Mouse (Mus musculus) erythroblast, embryonic 14.5 days (primary cell): ENCODE results near the gene Abca1.

Experiments
- GATA1 ChIP-seq: IDR thresholded peaks from 2 replicates; pipeline ENCODE4 v1.6.1; 2012; ENCODE audit warnings: low read length, inconsistent platforms, mixed read lengths
- TAL1 ChIP-seq: IDR thresholded peaks from 3 replicates; pipeline ENCODE4 v1.6.1; 2012; ENCODE audit warnings: low read length, inconsistent platforms, mixed read lengths

DNA sequence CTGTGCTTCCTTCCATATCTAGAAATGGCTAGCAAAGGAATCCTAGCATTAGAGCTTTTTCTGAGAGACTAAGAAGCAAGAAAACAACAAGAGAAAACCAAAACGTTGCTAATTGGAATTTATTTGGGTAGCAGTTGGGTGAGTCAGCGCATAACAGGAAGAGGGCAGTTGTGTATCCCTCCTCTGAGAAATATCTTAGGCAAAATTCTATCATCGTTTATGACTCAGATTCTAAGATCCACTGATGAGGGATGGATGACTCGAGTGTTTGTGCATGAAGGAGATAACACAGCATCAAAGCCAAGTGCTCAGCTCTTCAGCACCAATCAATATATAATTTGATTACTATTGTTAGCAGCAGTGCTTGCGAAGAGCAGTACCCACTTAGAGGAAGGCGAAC lies 21.8 kb upstream of the Abca1 start:
- TF ChIP-seq TAL1 (no peak), GATA1 (no peak)
